Mouse (Mus musculus) ovary, postnatal 10 days (tissue): ENCODE data around the gene 1700025G04Rik.

Source experiments
- DNase-seq: peaks from one replicate; pipeline ENCODE4 v3.0.0; 2022; ENCODE audit warnings: low spot score

1700025G04Rik gene

DNA sequence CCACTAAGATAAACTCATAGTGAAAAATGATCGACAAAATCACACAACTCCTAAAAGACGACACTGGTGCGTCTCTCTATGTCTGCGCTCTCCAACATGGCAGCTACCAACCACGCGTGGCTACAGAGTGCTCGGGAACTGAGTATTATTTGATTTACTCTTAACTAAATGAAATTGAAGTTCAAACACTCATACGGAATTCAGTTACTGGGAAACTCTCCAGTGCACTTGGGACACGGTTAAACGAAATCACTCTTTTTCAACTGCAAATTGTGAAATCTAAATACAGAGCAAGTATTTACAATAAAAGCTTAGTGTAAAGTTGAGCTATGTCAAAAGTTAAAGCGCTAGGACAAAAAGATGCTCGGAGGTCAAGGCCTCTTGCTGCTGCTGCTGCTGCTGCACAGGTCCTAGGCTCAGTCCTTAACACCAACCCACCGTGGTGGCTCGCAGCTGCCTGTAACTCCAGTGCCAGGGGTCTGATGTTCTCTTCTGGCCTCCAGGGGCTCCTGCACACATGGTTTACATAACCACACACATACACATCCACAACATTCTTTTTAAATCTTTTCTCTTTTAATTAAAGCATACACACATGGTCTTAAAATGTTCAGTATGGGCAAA lies 13.6 kb downstream of the 1700025G04Rik start:
- DNase-seq = no peak

- DNase-seq = no peak
Observed at GRCm38 (mm10) chr1:152075725-152076124, 14.2 kb downstream of the 1700025G04Rik start.

DNA sequence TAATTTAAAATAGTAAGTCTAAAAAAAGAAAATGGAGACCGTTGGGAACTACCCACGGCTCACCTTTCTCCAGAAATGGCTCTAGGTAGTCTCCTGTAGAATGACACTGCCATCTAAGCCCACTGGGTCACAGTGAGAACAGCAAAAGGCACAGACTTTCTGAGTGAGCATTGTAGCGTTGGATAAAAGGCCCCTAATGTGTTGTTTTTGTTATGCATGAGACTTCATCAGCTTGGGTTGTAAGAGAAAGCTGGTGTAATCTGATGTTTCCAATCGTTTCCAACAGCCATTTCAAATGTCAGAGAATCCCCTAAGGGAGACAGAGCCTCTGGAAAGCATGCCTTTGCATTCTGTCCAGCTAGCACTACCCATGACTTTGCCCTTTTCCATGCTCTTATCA lies 19.5 kb downstream of the 1700025G04Rik start:
- DNase-seq = no peak

GRCm38 (mm10) chr1:152069745-152070144 lies 20.2 kb downstream of the 1700025G04Rik start:
- DNase-seq = no peak

DNA sequence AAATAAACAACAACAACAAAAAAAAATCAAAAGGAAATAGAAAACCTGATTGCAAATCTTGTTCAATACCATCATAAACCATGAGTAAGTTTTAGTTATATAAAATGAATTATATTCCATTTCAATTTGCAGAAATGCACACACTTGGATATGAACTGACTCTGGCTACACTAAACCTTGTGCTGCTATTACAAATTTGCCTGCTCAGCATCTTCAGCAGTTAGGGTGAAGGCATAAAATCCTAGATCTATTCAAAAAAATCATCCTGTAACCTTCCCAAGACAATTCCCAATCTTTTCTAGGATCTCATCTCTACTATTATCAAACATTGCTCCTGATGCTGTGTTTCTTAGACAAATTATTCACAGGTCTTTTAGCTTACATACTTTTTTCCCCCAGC lies 22.0 kb downstream of the 1700025G04Rik start:
- no peak for DNase-seq

- no peak for DNase-seq
Observed at GRCm38 (mm10) chr1:152065527-152065926, 24.4 kb downstream of the 1700025G04Rik start.

DNA sequence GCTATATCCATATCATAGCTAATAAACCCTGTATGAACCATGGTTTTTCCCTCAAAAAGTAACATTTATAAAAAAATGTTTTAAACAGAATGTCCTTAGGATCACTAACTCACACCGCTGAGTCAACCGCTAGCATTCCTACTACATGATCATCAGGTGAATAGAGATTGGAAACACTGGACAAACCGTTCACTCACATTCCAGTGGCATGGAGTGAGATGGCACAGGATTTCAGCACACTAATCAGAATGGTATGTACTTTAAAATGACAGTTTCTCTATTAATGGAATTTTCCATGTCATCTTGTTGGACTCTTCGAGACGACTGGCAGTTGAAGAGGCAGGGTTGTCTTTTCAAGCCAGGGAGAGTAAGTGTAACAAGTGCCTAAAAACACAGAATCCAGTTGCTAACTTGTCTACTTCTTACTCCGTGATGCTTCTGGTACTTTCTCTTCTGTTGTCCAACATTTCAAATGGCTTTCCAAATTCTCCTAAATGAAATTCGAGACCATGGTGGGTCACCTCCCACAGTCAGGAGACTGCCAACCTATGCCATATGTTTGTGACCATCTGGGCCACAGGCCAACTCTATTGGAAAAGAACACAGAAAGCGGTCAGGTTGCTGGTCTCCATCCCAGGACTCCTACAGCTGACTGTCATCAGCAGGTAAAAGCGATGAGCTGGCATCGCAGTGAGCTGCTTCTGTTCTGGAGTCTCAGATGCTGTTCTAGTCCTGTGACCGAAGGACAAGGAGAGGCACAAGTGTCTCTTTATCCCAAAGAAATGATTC lies 26.4 kb downstream of the 1700025G04Rik start:
- DNase-seq = no peak

DNA sequence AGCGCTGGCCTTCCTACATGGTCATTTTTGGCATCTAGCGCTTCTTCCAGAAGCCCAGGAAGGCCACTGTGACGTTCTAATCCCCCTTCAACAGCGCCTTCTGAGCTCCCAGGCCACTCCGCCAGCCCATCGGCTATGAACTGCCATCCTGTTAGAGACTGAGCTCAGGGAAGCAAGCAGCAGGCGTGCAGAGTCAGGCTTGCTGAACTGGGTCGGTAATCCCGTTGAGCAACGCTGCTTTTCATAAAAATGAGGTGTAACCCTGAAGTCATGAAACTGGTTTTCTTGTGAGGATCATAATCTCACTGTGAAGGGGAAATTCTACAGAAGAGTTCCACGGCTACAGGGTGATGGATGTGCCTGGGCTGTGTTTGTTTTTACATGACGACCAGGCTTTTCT lies 28.2 kb downstream of the 1700025G04Rik start:
- DNase-seq = no peak

DNA sequence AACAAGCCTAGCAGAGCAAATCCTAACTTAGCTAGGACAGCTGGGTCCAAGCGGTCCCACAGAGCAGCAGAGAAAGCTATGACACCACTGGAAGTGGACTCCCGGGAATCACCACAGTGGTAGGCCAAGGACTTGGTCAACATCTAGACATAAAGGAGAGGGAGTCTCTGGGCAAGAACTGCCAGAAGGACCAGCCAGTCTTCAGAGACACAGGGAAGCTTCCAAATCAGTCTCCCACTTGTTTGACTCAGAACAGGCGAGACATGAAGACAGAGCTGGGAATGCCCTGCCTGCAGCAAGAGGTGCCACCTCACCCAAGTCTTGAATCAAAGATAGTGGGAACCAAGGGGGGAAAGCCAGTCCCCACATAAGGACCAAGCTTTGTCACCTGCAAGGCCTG lies 29.7 kb downstream of the 1700025G04Rik start:
- DNase-seq = no peak

GRCm38 (mm10) chr1:152058776-152059175 lies 31.1 kb downstream of the 1700025G04Rik start:
- DNase-seq = no peak

- no peak for DNase-seq
Observed at GRCm38 (mm10) chr1:152053112-152053511, 36.8 kb downstream of the 1700025G04Rik start.

DNA sequence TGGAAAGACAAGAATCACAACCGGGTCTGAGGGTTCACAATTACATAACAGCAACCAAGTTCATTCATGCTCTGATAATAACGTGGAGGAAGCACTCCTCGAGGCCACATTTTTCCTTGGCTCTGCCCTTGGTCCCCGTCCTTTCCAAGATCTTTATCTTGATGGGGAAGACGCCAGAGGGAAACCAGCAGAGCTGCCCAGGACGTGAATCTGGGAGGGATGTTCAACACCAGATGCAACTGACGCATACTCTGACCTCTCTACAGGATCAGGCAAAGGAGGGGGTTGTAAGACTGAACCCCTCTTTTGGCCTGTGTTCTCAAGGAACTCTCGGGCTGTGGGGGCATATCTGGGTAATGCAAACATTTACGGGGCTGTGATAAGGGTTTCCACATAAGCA lies 38.1 kb downstream of the 1700025G04Rik start:
- DNase-seq = no peak

GRCm38 (mm10) chr1:152050037-152050436 lies 39.9 kb downstream of the 1700025G04Rik start:
- DNase-seq = no peak

DNA sequence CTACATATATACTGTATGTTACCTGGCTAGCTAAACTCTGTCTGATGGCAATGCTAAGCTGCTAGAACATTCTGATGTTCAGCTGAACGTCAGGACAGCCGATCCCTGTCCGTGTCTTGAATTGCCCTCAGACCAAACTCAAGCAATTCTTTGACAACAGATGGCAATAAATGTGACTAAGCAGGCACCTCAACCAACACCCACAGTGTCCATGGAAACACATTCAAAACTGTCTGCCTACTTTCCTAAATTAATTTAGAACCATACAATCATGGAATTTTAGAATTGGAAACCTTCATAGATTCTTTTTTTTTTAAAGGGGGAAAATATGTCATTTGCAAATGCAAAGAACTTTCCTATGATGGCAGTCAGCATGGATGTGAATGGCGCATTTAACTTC lies 41.6 kb downstream of the 1700025G04Rik start:
- DNase-seq = no peak

DNA sequence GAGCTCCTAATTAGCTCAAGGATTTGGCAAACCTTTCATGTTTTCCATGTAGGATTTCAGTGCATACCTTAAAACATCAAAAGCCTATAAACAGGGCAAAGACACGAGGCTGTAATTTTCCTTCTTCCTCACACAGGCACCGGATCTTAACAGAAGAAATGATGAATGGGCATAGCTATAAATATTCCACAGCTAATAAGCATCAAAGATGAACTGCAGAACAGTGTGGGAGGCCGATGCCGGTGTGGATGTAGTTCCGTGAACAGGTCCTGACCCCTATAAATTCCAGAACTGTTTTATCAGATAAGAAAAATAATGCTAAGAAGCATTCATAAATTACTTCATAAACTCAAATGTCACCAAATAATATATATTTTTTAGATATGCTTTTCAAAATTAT lies 42.5 kb downstream of the 1700025G04Rik start:
- DNase-seq = no peak

DNA sequence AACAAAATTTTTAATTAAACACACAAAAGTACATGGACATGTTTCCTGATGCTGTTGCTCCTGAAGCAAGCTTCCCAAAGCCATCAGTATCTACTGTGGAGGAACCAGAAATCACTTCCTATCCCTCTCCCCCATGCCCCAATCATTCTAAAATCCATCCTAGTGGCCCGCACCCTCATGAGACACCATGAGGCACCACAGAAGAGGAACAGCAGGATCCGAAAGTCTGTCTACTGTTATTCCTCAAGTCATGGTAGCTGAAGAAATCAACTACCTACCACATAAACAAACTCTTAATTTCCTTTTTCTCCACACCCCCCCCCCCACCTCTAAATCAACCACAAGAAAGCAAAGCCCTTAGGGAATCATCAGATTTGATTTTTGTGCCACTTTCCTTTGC lies 46.5 kb downstream of the 1700025G04Rik start:
- no peak for DNase-seq

DNA sequence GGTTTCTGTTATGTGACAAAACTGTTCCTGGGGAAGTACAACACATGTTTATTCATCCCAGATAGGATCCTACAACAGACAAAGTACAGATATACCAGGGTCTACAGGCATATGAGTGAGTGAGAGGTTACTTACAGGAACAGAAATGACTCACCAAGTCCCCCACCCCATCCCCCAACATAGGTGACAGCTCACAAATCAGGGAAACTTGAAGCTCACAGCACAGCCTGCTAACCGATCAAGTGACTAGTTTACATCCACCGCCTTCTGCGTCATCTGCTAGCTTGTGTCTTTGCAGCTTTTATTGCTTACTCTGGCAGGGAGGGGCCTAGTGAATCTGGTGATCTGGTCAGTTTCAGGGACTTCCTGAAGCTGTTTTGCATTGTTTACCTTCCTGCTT lies 47.5 kb downstream of the 1700025G04Rik start:
- DNase-seq = no peak

GRCm38 (mm10) chr1:152041005-152041404 lies 48.9 kb downstream of the 1700025G04Rik start:
- no peak for DNase-seq

GRCm38 (mm10) chr1:152040053-152040452 lies 49.9 kb downstream of the 1700025G04Rik start:
- no peak for DNase-seq

GRCm38 (mm10) chr1:152039588-152039987 lies 50.3 kb downstream of the 1700025G04Rik start:
- DNase-seq = no peak

- DNase-seq = no peak
Observed at GRCm38 (mm10) chr1:152038086-152038485, 51.8 kb downstream of the 1700025G04Rik start.

GRCm38 (mm10) chr1:152037589-152037988 lies 52.3 kb downstream of the 1700025G04Rik start:
- no peak for DNase-seq

DNA sequence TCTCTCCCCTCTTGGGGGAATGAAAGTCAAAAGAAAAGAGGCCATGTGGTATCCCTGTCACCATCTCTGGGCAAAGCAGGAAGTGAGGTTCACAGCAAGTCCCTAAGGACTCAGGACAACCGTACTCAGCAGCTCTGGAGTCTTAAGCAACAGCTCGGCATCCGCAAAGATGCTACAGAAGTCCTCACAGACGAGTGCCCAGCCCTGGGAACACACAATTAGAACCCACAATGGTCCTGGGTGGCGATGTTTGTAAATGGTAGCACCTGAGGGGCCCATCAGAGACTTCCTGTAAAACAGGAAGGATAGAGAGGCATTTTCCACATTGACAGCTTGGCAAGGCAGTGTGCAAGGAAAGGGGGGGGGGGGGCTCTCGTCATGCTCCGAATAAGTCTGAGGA lies 55.2 kb downstream of the 1700025G04Rik start:
- no peak for DNase-seq

GRCm38 (mm10) chr1:152033731-152034130 lies 56.2 kb downstream of the 1700025G04Rik start:
- no peak for DNase-seq
